Comparison of ENCODE assay signal across 15 mouse cellular contexts in genomic region chr4:62609333-62609732, GRCm38 (mm10).
"Had no signal": no experiment of that assay in that cellular context is flagged by ENCODE, and none has a peak within 500 bp of the region (broad histone marks: within the 10 kb centered on the region; RNA-seq: fewer than 3 reads in every experiment).

No protein-coding gene starts in this region.

- H3K4me2 ChIP-seq: limb, embryonic 12.5 days; liver, embryonic 13.5 days; lung, embryonic 15.5 days; midbrain, embryonic 11.5 days; midbrain, embryonic 15.5 days; neural tube, embryonic 12.5 days had no signal

- H3K4me3 ChIP-seq: layer of hippocampus, adult 2 months; limb, embryonic 12.5 days; liver, embryonic 13.5 days; lung, embryonic 15.5 days; megakaryocyte, embryonic 14.5 days; midbrain, embryonic 15.5 days; neural tube, embryonic 12.5 days had no signal

- ATAC-seq: liver, postnatal 0 days; midbrain, embryonic 15.5 days had no signal

- H3K36me3 ChIP-seq: limb, embryonic 12.5 days; liver, embryonic 13.5 days; lung, embryonic 15.5 days; midbrain, embryonic 15.5 days; neural tube, embryonic 12.5 days had no signal

- H3K9me3 ChIP-seq: limb, embryonic 12.5 days; liver, embryonic 13.5 days; lung, embryonic 15.5 days; megakaryocyte, embryonic 14.5 days; midbrain, embryonic 15.5 days; neural tube, embryonic 12.5 days had no signal

- H3K9ac ChIP-seq: limb, embryonic 12.5 days; liver, embryonic 13.5 days; liver, postnatal 0 days; lung, embryonic 15.5 days; midbrain, embryonic 15.5 days; neural tube, embryonic 12.5 days had no signal

- H3K4me1 ChIP-seq: liver, embryonic 13.5 days had no signal

- H3K27ac ChIP-seq: layer of hippocampus, adult 2 months; limb, embryonic 12.5 days; liver, embryonic 13.5 days; lung, embryonic 15.5 days; macrophage; midbrain, embryonic 15.5 days; neural tube, embryonic 12.5 days had no signal

- H3K27me3 ChIP-seq: limb, embryonic 12.5 days; liver, embryonic 13.5 days; lung, embryonic 15.5 days; midbrain, embryonic 15.5 days; neural tube, embryonic 12.5 days had no signal

- DNase-seq: kidney, postnatal 4 days; liver; liver, embryonic 13.5 days; liver, postnatal 0 days; lung, postnatal 14 days; thymus, adult 2 months; thymus, postnatal 25 days had no signal
